Mouse (Mus musculus): ENCODE measurements around the gene Dcun1d2. TPM values are rescaled to one million over a fixed set of nuclear protein-coding genes. Genes with fewer than 3 reads are reported as not detected.

Dcun1d2 gene
- polyA plus RNA-seq, 1 experiment: 15.3 TPM

GRCm38 (mm10) chr8:13299571-13299970, 11.6 kb upstream of the Dcun1d2 start:
- H3K9ac ChIP-seq (ENCODE audit: low read depth, poor library complexity, severe bottlenecking): no peak overlapping the region
- no peaks in the 10 kb centered on the region for H3K9me3 ChIP-seq (replicated peaks; ENCODE audit: control insufficient read depth, insufficient read depth, low read length, poor library complexity, severe bottlenecking)
- TF ChIP-seq EP300 (IDR thresholded peaks at IDR 0.05; ENCODE audit: insufficient read depth, low read depth, low read length) (no peak), CTCF (IDR thresholded peaks at IDR 0.05; ENCODE audit: low read depth, low read length) (no peak), POLR2A (IDR thresholded peaks at IDR 0.05; ENCODE audit: insufficient read depth, low read length) (no peak)
- H3K36me3 ChIP-seq (ENCODE audit: control insufficient read depth, insufficient read depth, low read length, poor library complexity, severe bottlenecking): peaks cover 14% of the 10 kb centered on the region
- no peak overlapping the region for H3K4me3 ChIP-seq (ENCODE audit: low read depth, low read length)
- no peaks in the 10 kb centered on the region for H3K27me3 ChIP-seq (ENCODE audit: control insufficient read depth, insufficient read depth, low read length, poor library complexity, severe bottlenecking)
- H3K27ac ChIP-seq (ENCODE audit: insufficient read depth, low read length): no peak overlapping the region
- H3K4me1 ChIP-seq (ENCODE audit: control insufficient read depth, insufficient read depth, low read length): no peaks in the 10 kb centered on the region

- Histone ChIP-seq H3K27ac (ENCODE audit: insufficient read depth, low read length) (no peak overlapping the region), H3K4me3 (ENCODE audit: low read depth, low read length) (no peak overlapping the region), H3K9me3 (replicated peaks; ENCODE audit: control insufficient read depth, insufficient read depth, low read length, poor library complexity, severe bottlenecking) (no peaks in the 10 kb centered on the region), H3K27me3 (ENCODE audit: control insufficient read depth, insufficient read depth, low read length, poor library complexity, severe bottlenecking) (no peaks in the 10 kb centered on the region), H3K4me1 (ENCODE audit: control insufficient read depth, insufficient read depth, low read length) (peaks cover 2% of the 10 kb centered on the region), H3K36me3 (ENCODE audit: control insufficient read depth, insufficient read depth, low read length, poor library complexity, severe bottlenecking) (peaks cover 14% of the 10 kb centered on the region), H3K9ac (ENCODE audit: low read depth, poor library complexity, severe bottlenecking) (no peak overlapping the region)
- TF ChIP-seq EP300 (IDR thresholded peaks at IDR 0.05; ENCODE audit: insufficient read depth, low read depth, low read length): no peak
- no peak for TF ChIP-seq CTCF (IDR thresholded peaks at IDR 0.05; ENCODE audit: low read depth, low read length)
- TF ChIP-seq POLR2A (IDR thresholded peaks at IDR 0.05; ENCODE audit: insufficient read depth, low read length): no peak
These were observed 5.9 kb upstream of the Dcun1d2 start for GRCm38 (mm10) chr8:13293677-13294470.

GRCm38 (mm10) chr8:13292364-13292763, 4.4 kb upstream of the Dcun1d2 start:
- Histone ChIP-seq H3K27me3 (ENCODE audit: control insufficient read depth, insufficient read depth, low read length, poor library complexity, severe bottlenecking) (no peaks in the 10 kb centered on the region), H3K9ac (ENCODE audit: low read depth, poor library complexity, severe bottlenecking) (no peak overlapping the region), H3K4me1 (ENCODE audit: control insufficient read depth, insufficient read depth, low read length) (peaks cover 2% of the 10 kb centered on the region), H3K4me3 (ENCODE audit: low read depth, low read length) (no peak overlapping the region), H3K27ac (ENCODE audit: insufficient read depth, low read length) (no peak overlapping the region), H3K9me3 (replicated peaks; ENCODE audit: control insufficient read depth, insufficient read depth, low read length, poor library complexity, severe bottlenecking) (no peaks in the 10 kb centered on the region), H3K36me3 (ENCODE audit: control insufficient read depth, insufficient read depth, low read length, poor library complexity, severe bottlenecking) (peaks cover 14% of the 10 kb centered on the region)
- peak; percentile 99 for TF ChIP-seq CTCF (IDR thresholded peaks at IDR 0.05; ENCODE audit: low read depth, low read length)
- TF ChIP-seq POLR2A (IDR thresholded peaks at IDR 0.05; ENCODE audit: insufficient read depth, low read length): no peak
- no peak for TF ChIP-seq EP300 (IDR thresholded peaks at IDR 0.05; ENCODE audit: insufficient read depth, low read depth, low read length)

GRCm38 (mm10) chr8:13288646-13289045, 715 bp upstream of the Dcun1d2 start:
- peaks cover 2% of the 10 kb centered on the region for H3K4me1 ChIP-seq (ENCODE audit: control insufficient read depth, insufficient read depth, low read length)
- H3K27me3 ChIP-seq (ENCODE audit: control insufficient read depth, insufficient read depth, low read length, poor library complexity, severe bottlenecking): no peaks in the 10 kb centered on the region
- H3K27ac ChIP-seq (ENCODE audit: insufficient read depth, low read length): no peak overlapping the region
- no peaks in the 10 kb centered on the region for H3K36me3 ChIP-seq (ENCODE audit: control insufficient read depth, insufficient read depth, low read length, poor library complexity, severe bottlenecking)
- H3K9ac ChIP-seq (ENCODE audit: low read depth, poor library complexity, severe bottlenecking): peak overlapping the region; percentile 60
- peak overlapping the region; percentile 78; the same call in 1 of the 2 replicates for H3K4me3 ChIP-seq (ENCODE audit: low read depth, low read length)
- TF ChIP-seq EP300 (IDR thresholded peaks at IDR 0.05; ENCODE audit: insufficient read depth, low read depth, low read length) (no peak), POLR2A (IDR thresholded peaks at IDR 0.05; ENCODE audit: insufficient read depth, low read length) (no peak), CTCF (IDR thresholded peaks at IDR 0.05; ENCODE audit: low read depth, low read length) (no peak)
- H3K9me3 ChIP-seq (replicated peaks; ENCODE audit: control insufficient read depth, insufficient read depth, low read length, poor library complexity, severe bottlenecking): no peaks in the 10 kb centered on the region

GRCm38 (mm10) chr8:13287304-13287691, 633 bp downstream of the Dcun1d2 start:
- Histone ChIP-seq H3K36me3 (ENCODE audit: control insufficient read depth, insufficient read depth, low read length, poor library complexity, severe bottlenecking) (no peaks in the 10 kb centered on the region), H3K27ac (ENCODE audit: insufficient read depth, low read length) (no peak overlapping the region)
- TF ChIP-seq CTCF (IDR thresholded peaks at IDR 0.05; ENCODE audit: low read depth, low read length) (no peak), EP300 (IDR thresholded peaks at IDR 0.05; ENCODE audit: insufficient read depth, low read depth, low read length) (no peak)

GRCm38 (mm10) chr8:13283200-13283599, 4.7 kb downstream of the Dcun1d2 start:
- H3K4me1 ChIP-seq (ENCODE audit: control insufficient read depth, insufficient read depth, low read length): no peaks in the 10 kb centered on the region
- no peak overlapping the region for H3K9ac ChIP-seq (ENCODE audit: low read depth, poor library complexity, severe bottlenecking)
- no peaks in the 10 kb centered on the region for H3K36me3 ChIP-seq (ENCODE audit: control insufficient read depth, insufficient read depth, low read length, poor library complexity, severe bottlenecking)
- no peaks in the 10 kb centered on the region; the same call in 1 of the 2 replicates for H3K9me3 ChIP-seq (replicated peaks; ENCODE audit: control insufficient read depth, insufficient read depth, low read length, poor library complexity, severe bottlenecking)
- TF ChIP-seq CTCF (IDR thresholded peaks at IDR 0.05; ENCODE audit: low read depth, low read length) (peak; percentile 4), EP300 (IDR thresholded peaks at IDR 0.05; ENCODE audit: insufficient read depth, low read depth, low read length) (no peak)
- H3K27me3 ChIP-seq (ENCODE audit: control insufficient read depth, insufficient read depth, low read length, poor library complexity, severe bottlenecking): no peaks in the 10 kb centered on the region
- H3K27ac ChIP-seq (ENCODE audit: insufficient read depth, low read length): no peak overlapping the region
- H3K4me3 ChIP-seq (ENCODE audit: low read depth, low read length): no peak overlapping the region

More at GRCm38 (mm10) chr8:13287304-13287691, 633 bp downstream of the Dcun1d2 start:
- Histone ChIP-seq H3K4me3 (ENCODE audit: low read depth, low read length) (peak overlapping the region; percentile 78), H3K4me1 (ENCODE audit: control insufficient read depth, insufficient read depth, low read length) (peaks cover 2% of the 10 kb centered on the region), H3K27me3 (ENCODE audit: control insufficient read depth, insufficient read depth, low read length, poor library complexity, severe bottlenecking) (no peaks in the 10 kb centered on the region), H3K9me3 (replicated peaks; ENCODE audit: control insufficient read depth, insufficient read depth, low read length, poor library complexity, severe bottlenecking) (no peaks in the 10 kb centered on the region; the same call in 1 of the 2 replicates), H3K9ac (ENCODE audit: low read depth, poor library complexity, severe bottlenecking) (peak overlapping the region; percentile 60)
